Mouse (Mus musculus): ENCODE data around the gene Gm5089. TPM values are rescaled to one million over a fixed set of nuclear protein-coding genes. Genes with fewer than 3 reads are reported as not detected.

Gene Gm5089
- polyA plus RNA-seq, 1 experiment: 0.52 TPM

DNA sequence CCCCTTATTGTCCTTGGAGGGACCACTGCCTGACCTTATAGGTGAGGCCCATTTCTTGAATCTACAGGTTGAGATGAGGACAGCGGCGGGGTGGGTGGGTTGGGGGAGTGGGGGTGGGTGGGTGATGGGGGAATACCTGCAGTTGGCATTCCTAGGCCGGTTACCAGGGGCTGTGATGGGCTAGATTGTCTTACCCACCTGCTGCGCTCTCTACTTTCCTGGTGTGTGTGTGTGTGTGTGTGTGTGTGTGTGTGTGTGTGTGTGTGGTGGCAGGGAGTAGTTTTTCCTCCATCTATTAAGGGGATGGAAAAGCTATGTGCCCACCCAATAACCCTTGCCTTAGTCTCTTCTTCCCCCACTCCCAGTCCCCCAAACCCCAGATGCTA, 33.5 kb upstream of the Gm5089 start:
- DNase-seq (ENCODE audit: low read depth): no peak
- TF ChIP-seq CTCF (IDR thresholded peaks at IDR 0.05; ENCODE audit: borderline replicate concordance, extremely low read depth, insufficient read depth, insufficient read length) (no peak), POLR2A (IDR thresholded peaks at IDR 0.05; ENCODE audit: borderline replicate concordance, extremely low read depth, insufficient read depth, insufficient read length, poor library complexity, severe bottlenecking) (no peak)

DNA sequence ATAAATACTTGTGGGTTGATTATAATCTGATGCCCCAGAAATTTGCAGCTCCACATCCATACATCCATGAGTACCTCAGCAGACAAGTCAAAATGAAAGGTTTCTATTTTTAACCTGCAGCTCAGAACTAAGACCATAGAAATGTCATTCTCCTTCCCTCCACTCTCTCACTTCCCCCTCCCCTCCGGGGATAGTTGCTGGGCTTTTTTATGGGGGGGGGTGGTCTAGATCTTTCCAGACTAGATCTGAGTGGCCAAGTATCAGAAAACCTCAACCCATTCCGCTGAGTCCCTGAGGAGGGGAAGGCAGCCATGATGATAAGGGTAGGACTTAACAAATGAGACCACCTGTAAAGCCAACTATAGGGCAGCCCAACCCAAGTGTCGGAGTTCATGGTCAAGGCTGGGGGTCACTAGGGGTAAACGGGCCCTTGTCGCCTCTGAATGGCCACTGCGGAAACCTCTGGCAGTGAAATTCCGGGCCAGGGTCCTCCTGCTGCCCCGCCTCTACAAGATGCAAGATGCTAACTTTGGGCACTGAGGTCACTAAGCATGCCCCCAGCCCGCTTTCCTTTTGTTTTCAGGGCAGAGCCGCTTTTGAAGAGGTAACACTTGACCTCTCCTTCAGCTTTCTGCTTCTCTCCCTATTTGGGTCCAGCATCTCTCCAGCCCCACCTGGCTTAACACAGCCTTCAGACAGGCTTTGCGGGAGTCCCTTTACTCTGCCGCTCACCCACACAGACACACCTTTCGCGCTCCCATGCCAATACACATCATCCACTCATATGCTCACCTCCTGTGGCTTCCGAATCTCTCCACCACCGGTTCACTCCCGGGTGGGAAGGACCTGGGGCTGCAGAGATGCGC, 32.9 kb upstream of the Gm5089 start:
- no peak for TF ChIP-seq POLR2A (IDR thresholded peaks at IDR 0.05; ENCODE audit: borderline replicate concordance, extremely low read depth, insufficient read depth, insufficient read length, poor library complexity, severe bottlenecking)
- TF ChIP-seq CTCF (IDR thresholded peaks at IDR 0.05; ENCODE audit: borderline replicate concordance, extremely low read depth, insufficient read depth, insufficient read length): no peak
- DNase-seq (ENCODE audit: low read depth): peak; percentile 42

DNA sequence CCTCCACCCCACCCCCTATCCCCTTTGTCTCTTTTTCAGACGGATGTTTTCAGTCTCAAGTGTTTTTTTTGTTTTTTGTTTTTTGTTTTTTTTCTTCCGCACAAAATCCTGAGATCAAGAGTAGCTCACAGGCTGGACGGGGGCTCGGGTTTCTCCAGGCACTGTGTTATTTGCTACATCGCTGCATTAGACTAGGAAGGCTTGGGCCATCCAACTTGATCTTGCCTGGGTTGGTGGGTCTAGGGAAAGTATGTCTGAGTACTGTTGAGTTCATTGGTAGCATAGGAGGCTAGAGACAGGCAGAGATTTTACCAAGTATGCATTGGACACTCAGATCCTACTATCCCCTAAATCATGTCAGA, 32.1 kb upstream of the Gm5089 start:
- peak; percentile 46 for DNase-seq (ENCODE audit: low read depth)
- TF ChIP-seq CTCF (IDR thresholded peaks at IDR 0.05; ENCODE audit: borderline replicate concordance, extremely low read depth, insufficient read depth, insufficient read length): no peak
- TF ChIP-seq POLR2A (IDR thresholded peaks at IDR 0.05; ENCODE audit: borderline replicate concordance, extremely low read depth, insufficient read depth, insufficient read length, poor library complexity, severe bottlenecking): no peak

DNA sequence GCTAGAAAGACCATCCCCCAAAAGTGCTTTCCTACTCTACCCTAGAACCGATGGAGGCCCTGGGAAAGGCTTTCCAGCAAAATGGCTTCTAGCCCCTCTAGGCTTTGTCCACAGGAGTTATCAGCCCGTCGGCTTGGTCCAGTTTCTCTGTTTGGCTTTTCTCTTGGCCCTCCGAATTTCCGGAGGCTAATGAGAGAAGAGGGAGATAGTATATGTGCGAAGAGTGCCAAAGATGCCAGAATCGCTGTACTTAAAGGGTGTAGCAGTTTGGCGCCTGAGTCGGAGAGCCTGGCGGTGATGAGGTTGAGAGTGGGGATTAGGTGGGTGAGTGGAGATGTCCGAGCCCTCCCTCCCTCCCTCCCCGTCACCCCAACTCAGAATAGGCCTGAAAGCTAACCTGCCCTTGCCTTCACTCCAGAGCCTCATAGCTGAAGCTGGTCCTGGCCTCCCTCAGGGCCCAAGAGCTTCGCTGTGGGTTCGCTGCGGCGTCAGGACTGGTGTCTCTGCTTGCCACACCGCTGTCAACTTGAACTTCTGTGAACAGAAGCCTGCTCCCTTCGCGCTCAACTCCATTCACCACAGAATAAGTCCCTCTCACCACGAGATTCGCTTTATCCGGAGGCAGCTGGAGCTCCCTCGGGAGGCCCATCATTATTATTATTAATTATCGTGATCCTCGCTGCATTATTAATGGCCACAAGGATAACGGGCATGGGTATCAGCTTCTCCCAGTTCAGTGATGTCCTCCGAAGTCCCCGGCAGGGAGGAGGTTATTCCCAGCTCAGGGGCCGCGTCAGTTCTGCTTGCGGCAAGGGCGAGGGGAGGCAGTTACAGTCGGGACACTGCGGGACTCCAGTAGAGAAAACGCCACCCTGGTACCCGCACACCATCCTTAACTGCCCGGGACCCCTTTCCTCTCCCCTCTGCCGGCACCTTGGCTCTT, 31.4 kb upstream of the Gm5089 start:
- TF ChIP-seq CTCF (IDR thresholded peaks at IDR 0.05; ENCODE audit: borderline replicate concordance, extremely low read depth, insufficient read depth, insufficient read length): no peak
- TF ChIP-seq POLR2A (IDR thresholded peaks at IDR 0.05; ENCODE audit: borderline replicate concordance, extremely low read depth, insufficient read depth, insufficient read length, poor library complexity, severe bottlenecking): no peak
- peak; percentile 76 for DNase-seq (ENCODE audit: low read depth)

DNA sequence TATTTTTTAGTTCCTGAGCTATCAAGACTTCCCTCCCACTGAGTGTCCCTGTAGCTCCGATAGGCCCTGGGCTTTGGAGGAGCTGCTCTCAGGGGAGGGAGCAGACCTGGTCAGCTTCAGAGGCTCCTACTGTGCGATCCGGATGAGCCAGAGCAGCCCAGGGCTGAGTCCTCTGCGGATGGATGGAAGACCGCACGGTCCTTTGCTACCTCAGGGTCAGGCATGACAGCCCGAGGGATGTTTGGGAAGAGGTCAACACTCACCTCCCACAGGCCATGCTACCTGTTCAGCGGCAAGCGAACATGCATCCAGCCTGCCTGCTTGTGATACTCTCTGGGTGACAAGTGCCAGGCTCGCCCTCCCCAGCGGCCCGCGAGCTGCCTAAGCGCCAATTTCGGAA, 30.3 kb upstream of the Gm5089 start:
- peak; percentile 62 for DNase-seq (ENCODE audit: low read depth)
- no peak for TF ChIP-seq POLR2A (IDR thresholded peaks at IDR 0.05; ENCODE audit: borderline replicate concordance, extremely low read depth, insufficient read depth, insufficient read length, poor library complexity, severe bottlenecking)
- TF ChIP-seq CTCF (IDR thresholded peaks at IDR 0.05; ENCODE audit: borderline replicate concordance, extremely low read depth, insufficient read depth, insufficient read length): no peak

DNA sequence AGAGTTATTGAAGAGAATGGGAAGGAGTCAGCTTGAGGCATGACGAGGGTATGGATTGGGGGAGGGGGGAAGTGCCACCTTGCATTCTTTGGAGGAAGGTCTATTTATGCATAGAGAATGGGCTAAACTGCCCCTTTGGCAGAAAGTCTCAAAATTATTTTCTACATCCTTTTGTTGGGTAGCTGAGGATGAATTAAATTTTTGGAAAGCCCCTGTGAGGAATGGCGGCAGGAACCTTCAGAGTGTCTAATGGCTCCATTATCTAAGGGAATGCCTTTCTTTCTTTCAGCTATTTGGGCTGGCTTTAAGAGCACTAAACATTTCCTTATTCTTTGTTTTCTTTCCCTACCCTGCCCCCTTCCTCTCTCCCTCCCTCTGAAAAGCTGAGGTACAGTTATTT, 29.4 kb upstream of the Gm5089 start:
- TF ChIP-seq POLR2A (IDR thresholded peaks at IDR 0.05; ENCODE audit: borderline replicate concordance, extremely low read depth, insufficient read depth, insufficient read length, poor library complexity, severe bottlenecking) (no peak), CTCF (IDR thresholded peaks at IDR 0.05; ENCODE audit: borderline replicate concordance, extremely low read depth, insufficient read depth, insufficient read length) (no peak)
- DNase-seq (ENCODE audit: low read depth): peak; percentile 82

DNA sequence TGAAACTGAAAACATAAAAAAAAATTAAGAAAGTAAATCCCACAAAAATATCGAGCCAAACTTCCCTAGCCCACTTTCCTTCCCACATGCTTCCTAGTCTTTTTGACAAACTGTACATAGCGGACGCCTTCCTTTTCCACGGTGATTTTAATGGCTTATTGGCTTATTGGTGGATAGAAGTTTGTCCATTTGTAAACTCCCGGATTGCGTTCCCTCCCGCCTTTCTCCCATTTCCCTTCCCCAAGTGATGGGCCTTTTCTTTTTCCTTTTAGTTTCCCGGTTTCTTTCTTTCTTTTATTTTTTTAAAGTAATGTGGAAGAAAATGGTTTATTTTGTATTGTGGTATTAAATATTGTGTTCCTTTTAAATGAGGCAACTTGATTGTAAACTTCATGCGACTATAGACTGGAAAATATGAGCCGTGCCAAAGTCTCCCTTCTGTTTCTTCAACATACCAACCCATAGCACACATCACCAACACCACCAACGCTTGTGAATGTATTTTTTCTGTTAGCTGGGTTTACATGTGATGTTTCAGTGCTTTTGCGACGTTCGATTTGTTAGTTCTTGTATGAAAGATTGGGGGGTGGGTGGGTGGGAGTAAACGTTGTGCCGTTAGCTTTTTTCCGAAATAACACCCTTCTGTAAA, 28.7 kb upstream of the Gm5089 start:
- DNase-seq (ENCODE audit: low read depth): peak; percentile 71
- TF ChIP-seq CTCF (IDR thresholded peaks at IDR 0.05; ENCODE audit: borderline replicate concordance, extremely low read depth, insufficient read depth, insufficient read length) (no peak), POLR2A (IDR thresholded peaks at IDR 0.05; ENCODE audit: borderline replicate concordance, extremely low read depth, insufficient read depth, insufficient read length, poor library complexity, severe bottlenecking) (no peak)

DNA sequence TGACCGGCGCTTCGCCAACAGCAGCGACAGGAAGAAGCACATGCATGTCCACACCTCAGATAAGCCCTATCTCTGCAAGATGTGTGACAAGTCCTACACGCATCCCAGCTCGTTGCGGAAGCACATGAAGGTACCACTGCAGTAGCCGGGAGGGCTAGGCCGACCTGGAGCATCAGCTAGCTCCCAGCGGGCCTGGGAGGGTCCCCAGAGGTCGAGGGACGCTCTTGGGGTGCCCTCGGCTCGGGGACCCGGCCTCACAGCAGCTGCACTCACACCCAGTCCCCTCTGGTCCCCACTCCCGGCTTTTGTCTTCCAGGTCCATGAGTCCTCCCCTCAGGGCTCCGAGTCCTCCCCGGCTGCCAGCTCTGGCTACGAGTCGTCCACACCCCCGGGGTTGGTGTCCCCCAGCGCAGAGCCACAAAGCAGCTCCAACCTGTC, 27.7 kb upstream of the Gm5089 start:
- TF ChIP-seq POLR2A (IDR thresholded peaks at IDR 0.05; ENCODE audit: borderline replicate concordance, extremely low read depth, insufficient read depth, insufficient read length, poor library complexity, severe bottlenecking) (no peak), CTCF (IDR thresholded peaks at IDR 0.05; ENCODE audit: borderline replicate concordance, extremely low read depth, insufficient read depth, insufficient read length) (no peak)
- peak; percentile 73 for DNase-seq (ENCODE audit: low read depth)

DNA sequence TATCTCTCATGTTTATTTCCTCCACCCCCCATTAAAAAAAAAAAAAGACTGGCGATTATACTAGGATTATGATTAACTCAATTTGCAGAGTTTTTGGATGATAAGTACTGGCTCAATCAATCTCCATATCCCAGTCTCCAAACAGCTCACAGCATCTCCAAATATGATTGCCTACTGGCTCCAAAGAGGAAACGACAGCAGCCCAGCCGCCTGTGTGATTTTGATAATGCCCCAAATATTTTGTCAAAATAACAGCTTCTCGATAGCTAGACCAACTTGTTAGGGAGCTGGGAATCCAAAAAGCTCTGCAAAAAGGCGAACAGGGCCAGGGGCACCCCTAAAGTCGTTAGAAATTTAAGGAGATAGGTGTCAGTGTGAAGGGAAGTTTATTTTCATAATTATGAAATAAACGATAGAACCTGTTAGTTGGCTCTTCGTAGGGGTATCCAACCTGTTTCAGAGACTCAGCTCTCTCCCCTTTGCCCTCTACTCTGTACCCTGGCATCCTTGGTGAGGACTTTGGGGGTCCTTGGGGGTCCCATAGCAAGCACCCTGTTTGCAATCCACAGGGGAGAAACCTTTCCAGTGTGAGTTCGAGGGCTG, 27.2 kb upstream of the Gm5089 start:
- DNase-seq (ENCODE audit: low read depth): peak; percentile 58
- no peak for TF ChIP-seq POLR2A (IDR thresholded peaks at IDR 0.05; ENCODE audit: borderline replicate concordance, extremely low read depth, insufficient read depth, insufficient read length, poor library complexity, severe bottlenecking)
- no peak for TF ChIP-seq CTCF (IDR thresholded peaks at IDR 0.05; ENCODE audit: borderline replicate concordance, extremely low read depth, insufficient read depth, insufficient read length)

DNA sequence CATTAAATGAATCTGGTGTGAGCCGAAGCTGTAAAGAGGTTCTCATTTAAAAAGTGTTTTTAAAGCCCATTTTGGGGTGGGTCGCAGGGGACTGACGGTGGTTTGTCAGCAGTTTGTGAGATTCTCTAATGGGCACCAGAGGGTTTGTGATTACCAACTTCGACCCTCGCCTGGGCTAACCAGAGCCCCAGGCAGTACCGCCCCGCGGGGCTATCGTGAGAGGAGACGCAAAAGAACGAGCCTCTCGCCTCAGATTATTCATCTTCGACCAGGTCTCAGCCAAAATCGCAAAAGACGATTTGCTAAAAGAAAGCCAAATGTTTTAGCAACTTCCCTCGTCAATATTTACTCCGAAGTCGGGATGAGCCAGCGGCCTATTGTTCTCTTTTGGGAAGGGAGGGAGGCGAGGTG, 26.4 kb upstream of the Gm5089 start:
- DNase-seq (ENCODE audit: low read depth): peak; percentile 65
- TF ChIP-seq POLR2A (IDR thresholded peaks at IDR 0.05; ENCODE audit: borderline replicate concordance, extremely low read depth, insufficient read depth, insufficient read length, poor library complexity, severe bottlenecking): no peak
- TF ChIP-seq CTCF (IDR thresholded peaks at IDR 0.05; ENCODE audit: borderline replicate concordance, extremely low read depth, insufficient read depth, insufficient read length): no peak
